Mouse (Mus musculus) liver, postnatal 0 days (tissue): Measurements from ENCODE around the gene Spred2. TPM values are rescaled to one million over a fixed set of nuclear protein-coding genes. Genes with fewer than 3 reads are reported as not detected.
A peak's percentile ranks its signal among the peaks of the same experiment; 100 is the strongest.

Experiments
- ATAC-seq: fragments of 200-750 bp; cut with Nextera tagmentation; 2 replicates; pipeline ENCODE4 v1.8.0; 2017; ENCODE audit warnings: mild to moderate bottlenecking, moderate library complexity
- DNase-seq: peaks from one replicate; pipeline ENCODE4 v3.0.0-alpha.2; 2016
- H3K27ac ChIP-seq: fragments of 300-500 bp; sonication (generic); 2 replicates; pipeline ENCODE4 v1.5.1; 2014; ENCODE audit warnings: antibody characterized with exemption, moderate library complexity, mild to moderate bottlenecking, low read depth
- H3K27me3 ChIP-seq: fragments of 300-500 bp; sonication (generic); 2 replicates; pipeline ENCODE4 v1.6.1; 2014; ENCODE audit warnings: low read length, control low read depth, mixed read lengths; ENCODE audit not compliant: insufficient read depth
- H3K36me3 ChIP-seq: fragments of 300-500 bp; sonication (generic); replicated peaks from 2 replicates; pipeline ENCODE4 v1.6.1; 2014; ENCODE audit warnings: mild to moderate bottlenecking, control low read depth, low read length, moderate library complexity, mixed read lengths; ENCODE audit not compliant: insufficient read depth
- H3K4me1 ChIP-seq: fragments of 300-500 bp; sonication (generic); 2 replicates; pipeline ENCODE4 v1.6.1; 2014; ENCODE audit warnings: antibody characterized with exemption, mild to moderate bottlenecking, control low read depth; ENCODE audit not compliant: insufficient read depth
- H3K4me2 ChIP-seq: fragments of 300-500 bp; sonication (generic); 2 replicates; pipeline ENCODE4 v1.6.1; 2014; ENCODE audit warnings: low read depth, mild to moderate bottlenecking, low read length, moderate library complexity, mixed read lengths
- H3K4me3 ChIP-seq: fragments of 300-500 bp; sonication (generic); 2 replicates; pipeline ENCODE4 v1.5.1; 2014; ENCODE audit warnings: low read depth, low read length
- H3K9ac ChIP-seq: fragments of 300-500 bp; sonication (generic); replicated peaks from 2 replicates; pipeline ENCODE4 v1.6.1; 2014; ENCODE audit warnings: mild to moderate bottlenecking, moderate library complexity
- H3K9me3 ChIP-seq: fragments of 300-500 bp; sonication (generic); 2 replicates; pipeline ENCODE4 v1.6.1; 2016; ENCODE audit warnings: mild to moderate bottlenecking, control low read depth, low read length, mixed read lengths
- CTCF ChIP-seq: sonication (generic); IDR thresholded peaks from 2 replicates; pipeline ENCODE4 v1.5.1; 2016; ENCODE audit warnings: antibody characterized with exemption, low read depth
- EP300 ChIP-seq: IDR thresholded peaks from 2 replicates; pipeline ENCODE4 v1.6.1; 2016; ENCODE audit warnings: antibody characterized with exemption, low read depth, mild to moderate bottlenecking
- WGBS: fragments of 180-500 bp; shearing (Covaris S2); extraction: QIAGEN DNeasy Blood & Tissue Kit; methylation state at CpG from one replicate; pipeline ENCODE4 v1.1.7; 2014; ENCODE audit not compliant: insufficient replicate concordance; 5-methylcytosine and 5-hydroxymethylcytosine counted together
- polyA plus RNA-seq: library from polyadenylated mRNA; unstranded; fragments of >200 nt; fragmentation: Nextera tagmentation; extraction: Ambion mirVana; gene quantifications from 2 replicates; pipeline ENCODE4 v1.2.1, GENCODE M21; 2015

The Spred2 gene
- polyA plus RNA-seq, 1 experiment from 2014 or later, result 1.3 TPM

DNA sequence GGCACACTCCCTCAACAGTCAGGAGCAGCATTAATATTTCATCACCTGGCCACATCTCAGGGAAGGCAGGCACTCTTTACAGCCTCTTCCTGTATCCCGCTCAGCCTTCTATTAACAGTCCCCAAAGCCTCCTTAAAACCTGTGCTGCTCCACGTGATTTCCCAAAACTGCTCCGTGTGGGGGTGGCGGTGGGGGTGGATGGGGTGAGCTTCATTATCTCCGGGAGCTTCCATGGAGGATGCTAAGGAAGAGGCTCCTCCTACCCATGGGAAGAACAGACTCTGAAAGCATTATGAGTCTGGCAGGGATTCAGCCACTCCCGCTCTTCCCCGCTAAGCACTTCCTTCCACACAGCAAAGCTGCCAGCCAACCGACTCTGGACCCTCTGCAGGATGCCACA lies 114.5 kb downstream of the Spred2 start:
- Histone ChIP-seq H3K4me1 (peaks cover 6% of the 10 kb centered on the region; the same call in 1 of the 2 replicates), H3K4me2 (no peak overlapping the region), H3K9me3 (no peaks in the 10 kb centered on the region), H3K27me3 (no peaks in the 10 kb centered on the region), H3K9ac (no peak overlapping the region), H3K36me3 (no peaks in the 10 kb centered on the region), H3K27ac (no peak overlapping the region), H3K4me3 (no peak overlapping the region)
- no peak for ATAC-seq
- no peak for TF ChIP-seq CTCF
- no peak for TF ChIP-seq EP300
- WGBS, result 59% methylated on average over 8 of the region's 8 CpGs
- no peak for DNase-seq

DNA sequence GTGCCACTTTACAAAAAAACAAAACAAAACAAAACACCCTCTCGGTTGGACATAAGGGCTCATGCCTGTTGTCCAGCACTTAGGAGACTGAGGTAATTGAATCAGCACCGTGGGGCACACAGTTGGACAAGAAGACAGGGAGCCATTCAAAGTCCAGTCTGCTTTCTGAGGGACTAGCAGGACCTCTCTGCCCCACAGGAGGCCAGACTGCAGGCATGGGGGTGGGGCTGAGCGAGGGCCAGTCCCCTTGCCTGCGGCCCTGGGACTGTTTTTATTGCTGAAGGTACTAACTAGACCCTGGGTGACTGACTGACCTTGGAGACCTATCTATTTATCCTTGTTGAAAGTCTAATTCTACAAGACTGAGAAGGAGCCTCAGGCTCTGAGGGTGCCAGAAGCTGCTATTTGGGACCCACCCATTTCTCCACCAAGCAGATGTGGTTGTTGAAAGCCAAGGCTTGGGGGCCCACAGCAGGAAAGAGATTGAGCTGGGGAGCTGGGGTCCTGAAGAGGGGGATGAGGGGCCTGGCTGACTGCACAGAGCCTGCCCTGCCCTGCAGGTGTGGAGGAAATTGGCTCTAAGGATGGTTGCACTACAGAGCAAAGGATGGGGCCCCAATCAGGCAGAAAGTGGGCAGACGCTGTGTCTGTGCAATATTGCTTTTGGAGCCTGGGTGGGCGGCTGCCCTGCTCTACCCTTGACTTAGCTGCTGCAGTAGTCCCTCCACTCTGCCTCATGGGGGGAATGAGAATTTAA lies 117.2 kb downstream of the Spred2 start:
- DNase-seq, result no peak
- no peaks in the 10 kb centered on the region for H3K27me3 ChIP-seq
- TF ChIP-seq EP300 (no peak), CTCF (no peak)
- H3K9ac ChIP-seq, result no peak overlapping the region
- H3K36me3 ChIP-seq, result no peaks in the 10 kb centered on the region
- H3K4me1 ChIP-seq, result peaks cover 6% of the 10 kb centered on the region; the same call in 1 of the 2 replicates
- 40% methylated on average over 6 of the region's 6 CpGs for WGBS
- H3K4me3 ChIP-seq, result no peak overlapping the region
- H3K27ac ChIP-seq, result peak overlapping the region; percentile 34
- H3K4me2 ChIP-seq, result no peak overlapping the region
- H3K9me3 ChIP-seq, result no peaks in the 10 kb centered on the region
- peak; percentile 33; the same call in 1 of the 2 replicates for ATAC-seq

DNA sequence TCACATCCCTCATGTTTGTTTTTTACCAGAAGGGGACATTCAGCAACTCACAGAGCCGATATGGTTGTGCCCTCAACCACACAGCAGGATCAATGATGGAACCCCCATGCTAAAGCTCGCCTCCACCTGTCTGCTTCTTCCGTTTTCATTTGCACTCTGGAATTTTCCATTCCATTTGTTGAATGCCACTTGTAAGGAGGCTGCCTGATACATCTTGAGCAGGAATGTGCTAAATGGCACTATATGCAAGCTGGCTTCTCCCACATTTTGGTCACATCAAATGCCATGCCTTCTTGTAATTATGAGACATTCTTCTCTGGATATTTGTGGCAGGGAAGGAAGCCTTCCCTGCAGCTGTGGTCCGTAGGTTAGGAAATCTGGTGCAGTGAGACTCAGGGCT lies 117.9 kb downstream of the Spred2 start:
- Histone ChIP-seq H3K27ac (no peak overlapping the region), H3K27me3 (no peaks in the 10 kb centered on the region), H3K4me1 (peaks cover 6% of the 10 kb centered on the region; the same call in 1 of the 2 replicates), H3K9me3 (no peaks in the 10 kb centered on the region), H3K4me3 (no peak overlapping the region), H3K9ac (no peak overlapping the region), H3K4me2 (no peak overlapping the region), H3K36me3 (no peaks in the 10 kb centered on the region)
- WGBS, result 67% methylated on average over 4 of the region's 4 CpGs
- TF ChIP-seq CTCF (no peak), EP300 (no peak)
- ATAC-seq (no peak), DNase-seq (no peak)

DNA sequence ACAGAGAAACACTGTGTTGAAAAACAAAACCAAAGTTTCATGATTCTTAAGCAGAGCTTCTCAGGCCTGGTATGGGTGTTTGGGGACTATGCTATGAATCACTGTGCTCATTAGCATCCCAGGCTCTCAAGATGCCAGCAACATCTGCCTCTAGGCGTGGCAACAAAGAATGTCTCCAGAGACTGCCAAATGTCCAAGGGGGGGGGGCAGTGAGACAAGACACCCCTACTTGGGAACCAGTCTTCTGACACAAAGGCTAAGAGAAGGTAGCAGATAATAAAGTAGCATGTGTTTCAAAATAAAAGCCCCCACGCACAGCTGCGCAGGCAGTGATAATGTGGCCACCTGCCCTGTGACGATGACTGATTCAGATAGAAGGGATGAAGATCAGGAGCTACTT lies 119.1 kb downstream of the Spred2 start:
- ATAC-seq (peak; percentile 62), DNase-seq (peak; percentile 26)
- Histone ChIP-seq H3K9ac (no peak overlapping the region), H3K4me3 (no peak overlapping the region), H3K4me2 (no peak overlapping the region), H3K27ac (no peak overlapping the region), H3K27me3 (no peaks in the 10 kb centered on the region), H3K36me3 (no peaks in the 10 kb centered on the region), H3K4me1 (peaks cover 6% of the 10 kb centered on the region; the same call in 1 of the 2 replicates), H3K9me3 (no peaks in the 10 kb centered on the region)
- 67% methylated on average over 4 of the region's 4 CpGs for WGBS
- TF ChIP-seq EP300 (peak; percentile 33; the same call in 1 of the 2 replicates), CTCF (no peak)

DNA sequence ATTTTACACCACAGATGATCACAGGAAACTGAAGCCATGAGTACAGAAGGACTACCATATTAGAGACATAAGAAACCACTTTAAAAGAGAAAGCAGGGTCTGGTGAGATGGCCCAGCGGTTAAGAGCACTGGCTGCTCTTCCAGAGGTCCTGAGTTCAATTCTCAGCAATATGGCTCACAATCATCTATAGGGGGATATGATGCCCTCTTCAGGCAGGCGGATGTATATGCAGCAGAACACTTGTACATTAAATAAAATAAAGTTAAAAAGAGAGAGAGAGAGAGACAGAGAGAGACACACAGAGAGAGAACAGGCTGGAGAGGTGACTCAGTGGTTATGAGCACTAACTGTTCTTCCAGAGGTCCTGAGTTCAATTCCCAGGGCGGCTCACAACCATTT lies 121.4 kb downstream of the Spred2 start:
- Histone ChIP-seq H3K4me1 (peaks cover 6% of the 10 kb centered on the region; the same call in 1 of the 2 replicates), H3K4me2 (no peak overlapping the region), H3K36me3 (no peaks in the 10 kb centered on the region), H3K4me3 (no peak overlapping the region), H3K9me3 (no peaks in the 10 kb centered on the region), H3K27me3 (no peaks in the 10 kb centered on the region), H3K27ac (no peak overlapping the region), H3K9ac (no peak overlapping the region)
- no peak for ATAC-seq
- DNase-seq, result no peak
- TF ChIP-seq CTCF (peak; percentile 45), EP300 (no peak)
- 68% methylated on average over 3 of the region's 3 CpGs for WGBS

DNA sequence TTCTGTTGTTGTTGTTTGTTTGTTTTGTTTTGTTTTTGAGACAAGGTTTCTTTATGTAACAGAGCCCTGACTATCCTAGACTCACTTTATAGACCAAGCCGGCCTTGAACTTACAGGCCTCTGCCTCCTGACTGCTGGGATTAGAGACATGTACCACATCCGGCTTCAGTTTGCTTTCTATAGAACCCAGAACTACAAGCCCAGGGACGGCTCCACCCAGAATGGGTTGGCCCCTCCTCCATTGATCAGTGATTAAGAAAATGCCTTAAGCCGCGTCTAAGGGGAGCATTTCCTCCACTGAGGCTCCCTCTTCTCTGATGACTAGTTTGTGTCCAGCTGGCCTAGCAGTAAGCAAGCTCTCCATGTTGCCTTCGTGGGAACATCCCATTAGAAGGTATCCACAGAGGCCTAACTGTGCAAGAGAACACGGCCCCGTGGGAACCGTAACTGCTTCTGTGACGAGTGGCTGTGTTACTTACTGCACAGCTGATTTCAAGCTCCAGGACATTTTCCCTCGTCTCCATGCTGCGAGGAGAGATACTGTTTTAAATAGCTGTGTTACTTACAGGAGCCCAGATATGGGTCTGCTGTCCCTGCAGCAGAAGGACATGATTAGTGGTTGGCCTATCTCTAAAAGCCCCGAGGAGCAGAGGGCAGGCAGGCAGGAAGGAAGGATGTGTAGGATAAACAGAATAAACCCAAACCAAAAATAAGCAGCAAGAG lies 128.8 kb downstream of the Spred2 start:
- Histone ChIP-seq H3K4me3 (no peak overlapping the region), H3K9ac (no peak overlapping the region), H3K9me3 (no peaks in the 10 kb centered on the region), H3K4me1 (no peaks in the 10 kb centered on the region), H3K36me3 (peaks cover 3% of the 10 kb centered on the region; the same call in 1 of the 2 replicates), H3K27me3 (no peaks in the 10 kb centered on the region), H3K27ac (no peak overlapping the region), H3K4me2 (no peak overlapping the region)
- DNase-seq, result no peak
- peak; percentile 66 for ATAC-seq
- TF ChIP-seq CTCF (no peak), EP300 (0 out of 2 replicates have a peak, but pooled peaks have one; percentile 13)
- WGBS, result 43% methylated on average over 13 of the region's 13 CpGs
